Mouse (Mus musculus) thymus, postnatal 4 days (tissue): ENCODE results near the gene Gm6880.
"Not testable (repeated sequence)": the region's sequence is repeated elsewhere in the genome, so short reads cannot be mapped to it uniquely, and the experiment has no call there.

Experiments used
- DNase-seq: peaks from one replicate; pipeline ENCODE4 v3.0.0; 2021

The Gm6880 gene

GRCm38 (mm10) chrX:74481349-74481885 is at the start of gene Gm6880:
Gene Gm6880, minus strand, starts transcription at chrX:74481399.
- not testable (repeated sequence) for DNase-seq

DNA sequence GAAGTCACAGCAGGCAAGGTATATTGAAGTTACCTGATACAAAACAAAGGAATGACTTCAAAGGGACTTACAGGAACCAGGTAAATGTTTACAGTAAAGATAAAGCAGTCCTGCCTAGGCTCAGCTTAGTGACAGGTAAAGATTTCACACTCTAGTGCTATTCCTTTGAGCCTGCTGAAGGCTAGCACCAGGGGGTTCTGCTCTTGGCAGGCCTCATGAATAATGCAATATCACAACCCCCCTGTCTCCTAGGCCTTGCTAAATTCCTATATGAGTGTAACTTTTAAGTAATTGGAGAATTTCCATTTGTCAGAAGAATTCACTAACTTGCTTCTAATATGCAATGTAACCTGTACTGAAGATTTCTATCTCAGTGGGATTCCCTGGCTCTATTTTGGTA is 36.3 kb upstream of the Gm6880 start:
- not testable (repeated sequence) for DNase-seq

DNA sequence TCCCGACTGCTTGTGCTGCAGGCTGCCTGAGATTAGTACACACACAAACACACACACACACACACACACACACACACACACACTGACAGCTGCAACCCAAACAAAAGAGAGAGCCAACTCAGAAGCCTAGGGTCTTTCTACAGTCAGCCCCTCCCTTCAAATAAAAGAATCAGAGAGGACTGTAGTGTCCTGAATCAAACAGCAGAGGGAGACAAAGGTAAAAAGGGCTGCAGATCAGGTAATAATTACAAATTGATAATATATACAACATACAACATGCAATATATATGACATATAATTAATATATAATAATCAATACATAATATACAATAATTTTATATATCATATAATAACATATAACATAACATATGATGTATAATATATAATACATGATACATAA is 15.9 kb upstream of the Gm6880 start:
- DNase-seq: no peak

- DNase-seq: no peak
Measured at GRCm38 (mm10) chrX:74452773-74453172, 28.4 kb downstream of the Gm6880 start.

DNA sequence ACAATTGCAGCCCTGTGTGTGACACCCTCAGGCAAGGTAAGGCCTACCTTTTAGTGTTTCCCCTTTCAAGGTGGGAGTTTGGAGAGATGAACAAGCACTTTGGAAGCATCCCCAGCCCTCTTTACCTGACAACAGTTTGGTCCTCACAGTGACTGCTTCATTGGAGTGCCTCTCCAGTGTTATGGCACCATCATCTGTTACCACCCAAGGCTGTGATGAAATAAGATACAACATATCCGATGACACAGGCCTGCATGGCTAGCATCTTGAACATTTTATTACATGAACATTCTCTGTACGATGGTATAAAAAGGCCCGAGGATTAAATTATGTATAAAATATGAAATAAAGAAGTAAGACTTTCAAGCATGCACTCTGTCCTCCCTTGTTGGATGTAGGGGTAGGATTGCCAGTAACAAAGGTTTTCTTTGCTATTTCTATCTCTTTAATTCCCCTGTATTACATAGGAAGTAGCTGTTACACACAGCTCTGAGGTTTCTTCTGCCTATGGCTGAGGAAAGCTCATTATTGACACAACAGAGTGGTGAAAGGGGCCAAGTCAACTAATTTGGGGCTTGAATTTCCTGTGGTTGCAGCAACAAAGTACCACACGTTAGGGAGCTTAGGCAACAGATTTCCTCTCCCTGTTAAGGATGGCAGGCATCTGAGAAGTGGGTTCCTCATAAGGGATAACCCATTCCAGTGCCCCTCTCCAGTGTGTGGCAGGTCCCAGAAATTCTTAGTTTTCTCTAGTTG is 29.9 kb downstream of the Gm6880 start:
- no peak for DNase-seq
